Mouse (Mus musculus): ENCODE data around the gene Eif2a.
A peak's percentile ranks its signal among the peaks of the same experiment; 100 is the strongest.

The Eif2a gene

GRCm38 (mm10) chr3:58525652-58526407, at the start of gene Eif2a, which contains the start of gene Serp1:
Gene Eif2a (plus strand): TSS chr3:58525821.
Gene Serp1 (minus strand): TSS chr3:58525892.
- peak; percentile 97 for DNase-seq

DNA sequence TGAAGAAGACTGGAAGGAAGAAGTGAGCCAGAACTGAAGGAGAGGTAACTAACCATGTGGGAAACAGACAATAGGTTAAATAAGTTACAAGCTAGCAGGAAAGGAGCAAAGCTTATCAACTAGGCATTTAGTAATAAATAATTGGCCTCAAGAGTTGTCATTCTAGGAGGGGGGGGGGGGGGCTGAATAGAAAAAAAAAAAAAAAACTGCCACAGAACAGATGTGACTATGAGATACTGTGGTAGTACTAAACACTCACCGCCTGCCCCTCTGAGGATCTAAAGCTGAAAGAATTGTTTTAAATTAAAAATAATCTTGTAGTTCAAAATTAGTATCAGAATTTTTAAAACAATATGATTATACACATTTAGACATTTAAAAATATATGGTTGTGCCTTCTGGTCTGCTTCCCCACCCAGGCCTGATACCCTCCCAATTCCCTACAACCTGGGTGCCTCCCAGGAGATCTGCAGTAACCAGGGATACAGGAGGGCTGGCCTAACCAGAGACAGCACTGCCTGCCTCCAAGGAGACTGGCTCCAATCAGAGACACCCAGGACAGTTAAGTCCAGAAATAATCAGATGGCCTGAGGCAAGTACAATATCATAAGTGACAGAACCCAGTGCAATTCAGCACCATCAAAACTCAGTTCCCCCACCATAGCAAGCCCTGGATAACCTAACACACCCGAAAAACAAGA, 46.7 kb upstream of the Eif2a start:
- DNase-seq = no peak

DNA sequence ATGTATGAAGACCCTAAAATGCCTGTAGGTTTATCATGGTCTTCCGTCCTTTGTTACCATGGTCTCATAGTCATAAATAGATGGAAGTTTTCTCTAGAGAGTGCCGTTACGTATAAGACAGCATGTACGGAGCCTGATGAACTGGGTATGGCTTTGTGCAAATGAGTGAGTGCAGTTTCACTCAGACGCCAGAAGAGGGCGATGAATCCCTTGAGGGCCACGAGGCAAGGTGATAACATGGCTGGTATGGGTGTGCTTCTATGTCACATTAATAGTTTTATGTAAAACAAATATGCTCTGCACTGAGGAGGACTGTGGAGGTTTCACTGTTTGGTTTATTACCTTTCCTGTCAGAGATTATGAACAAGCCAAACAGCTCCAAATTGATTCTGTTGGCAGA, 39.7 kb upstream of the Eif2a start:
- peak; percentile 48 for DNase-seq

GRCm38 (mm10) chr3:58487121-58487520, 38.5 kb upstream of the Eif2a start:
- DNase-seq = no peak

DNA sequence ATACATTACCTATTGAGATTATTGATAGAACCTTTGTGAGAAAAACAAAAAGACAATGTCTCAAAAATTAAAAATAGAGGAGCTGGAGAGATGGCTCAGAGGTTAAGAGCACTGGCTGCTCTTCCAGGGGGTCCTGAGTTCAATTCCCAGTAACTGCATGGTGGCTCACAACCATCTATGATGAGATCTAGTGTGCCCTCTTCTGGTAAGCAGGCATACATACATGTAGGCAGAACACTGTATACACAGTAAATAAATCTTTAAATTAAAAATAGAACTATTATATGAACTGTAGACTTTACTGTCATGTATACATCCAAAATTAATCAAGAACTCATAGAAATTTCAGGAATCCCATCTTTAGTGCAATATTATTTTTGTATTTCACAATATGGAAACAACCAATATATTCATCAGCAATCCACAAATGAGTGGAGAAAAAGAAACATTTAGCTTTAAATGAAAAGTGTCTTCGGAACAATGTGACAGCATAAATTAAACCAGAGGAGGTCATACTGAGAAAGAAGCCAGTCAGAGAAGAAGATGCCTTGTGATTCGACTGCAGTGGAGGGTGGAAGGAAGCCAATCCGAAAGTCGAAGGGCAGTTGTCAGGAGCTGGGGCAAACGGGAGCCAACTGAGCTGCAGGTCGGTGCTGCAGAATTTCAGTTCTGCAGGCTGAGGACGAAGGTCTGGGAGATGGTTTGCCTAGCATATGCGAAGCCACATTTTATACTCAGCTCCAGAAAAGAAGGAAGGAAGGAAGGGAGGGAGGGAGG, 37.4 kb upstream of the Eif2a start:
- no peak for DNase-seq

GRCm38 (mm10) chr3:58490787-58491186, 34.8 kb upstream of the Eif2a start:
- peak; percentile 38 for DNase-seq

DNA sequence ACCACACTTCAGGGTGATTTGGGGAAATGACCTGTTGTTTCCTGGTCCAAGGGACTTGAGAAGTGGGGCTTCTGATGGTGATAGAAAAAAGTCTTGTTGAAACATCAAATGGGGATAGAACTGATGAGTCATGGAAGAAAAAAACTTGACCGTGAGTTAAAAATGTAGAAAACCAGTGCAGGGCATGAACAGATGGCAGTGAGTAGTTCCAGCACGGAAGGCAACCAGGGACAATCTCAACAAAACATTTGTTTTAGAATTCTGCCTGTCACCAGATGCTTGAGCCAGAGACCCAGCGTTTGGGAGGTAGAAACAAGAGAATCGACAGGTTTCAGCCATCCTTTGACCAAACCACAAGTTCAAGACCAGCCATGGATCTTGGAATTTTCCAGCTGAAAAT, 32.0 kb upstream of the Eif2a start:
- DNase-seq = no peak

DNA sequence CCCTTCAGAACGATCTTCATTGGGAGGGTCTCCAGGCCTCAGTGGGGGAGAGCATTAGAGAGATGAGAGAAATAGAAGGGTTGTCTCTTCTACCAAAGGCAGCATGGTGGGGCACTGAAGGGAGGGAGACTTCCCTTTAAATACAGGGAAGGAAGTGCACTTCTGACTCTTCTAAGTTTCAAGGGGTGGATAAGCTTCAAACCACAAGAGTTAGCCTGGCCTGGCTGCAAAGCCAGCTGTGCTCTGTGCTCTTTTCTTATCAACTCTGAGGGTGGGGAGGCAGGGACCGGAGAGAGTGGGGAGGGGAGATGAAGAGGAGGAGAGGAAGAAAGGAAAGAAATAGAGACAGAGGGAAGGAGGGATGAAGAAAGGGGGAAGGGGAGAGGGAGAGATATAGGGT, 23.7 kb upstream of the Eif2a start:
- DNase-seq = no peak

DNA sequence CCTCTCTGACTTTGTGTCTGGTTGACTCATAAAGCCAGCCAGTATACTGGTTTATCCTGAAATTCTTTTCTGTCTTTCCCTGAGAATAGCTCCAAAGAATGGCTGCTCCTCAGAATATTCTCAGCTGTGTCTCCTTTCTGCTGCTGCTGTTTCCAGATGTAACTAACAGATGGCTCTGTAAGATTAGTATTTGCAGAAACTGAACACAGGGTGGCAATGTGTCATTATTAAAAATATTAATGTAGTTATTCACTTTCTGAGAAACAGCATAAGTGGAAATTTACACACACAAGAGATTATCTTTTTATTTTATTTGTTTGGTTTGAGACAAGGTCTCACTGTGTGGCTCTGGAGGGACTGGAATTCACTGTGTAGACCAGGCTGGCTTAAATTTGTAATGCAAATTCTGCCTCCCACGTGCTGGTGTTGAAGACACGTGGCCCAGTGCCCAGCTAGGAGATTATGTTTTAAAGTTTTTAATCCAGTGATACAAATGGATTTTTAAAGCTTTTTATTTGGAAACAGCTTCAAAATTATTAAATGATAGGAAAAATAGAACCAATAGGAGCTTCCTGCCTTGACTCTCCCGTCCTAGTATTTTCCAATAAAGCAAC, 21.8 kb upstream of the Eif2a start:
- no peak for DNase-seq

DNA sequence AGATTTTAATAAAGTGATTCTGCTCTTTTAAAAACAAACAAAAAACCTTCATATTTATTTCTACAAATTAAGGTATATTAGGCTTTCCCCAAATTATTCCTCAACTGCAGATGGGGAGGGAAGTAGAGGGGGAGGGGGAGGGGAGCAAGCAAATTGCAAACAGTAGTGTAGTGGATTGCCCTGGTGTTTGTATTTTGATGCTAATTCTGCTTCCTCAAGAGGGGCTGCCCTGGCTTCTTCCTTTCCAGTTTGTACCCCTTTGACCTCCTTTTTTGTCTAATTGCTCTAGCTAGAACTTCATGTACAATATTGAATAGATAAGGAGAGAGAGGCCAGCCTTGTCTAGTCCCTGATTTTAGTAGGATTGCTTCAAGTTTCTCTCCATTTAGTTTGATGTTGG, 20.9 kb upstream of the Eif2a start:
- no peak for DNase-seq

DNA sequence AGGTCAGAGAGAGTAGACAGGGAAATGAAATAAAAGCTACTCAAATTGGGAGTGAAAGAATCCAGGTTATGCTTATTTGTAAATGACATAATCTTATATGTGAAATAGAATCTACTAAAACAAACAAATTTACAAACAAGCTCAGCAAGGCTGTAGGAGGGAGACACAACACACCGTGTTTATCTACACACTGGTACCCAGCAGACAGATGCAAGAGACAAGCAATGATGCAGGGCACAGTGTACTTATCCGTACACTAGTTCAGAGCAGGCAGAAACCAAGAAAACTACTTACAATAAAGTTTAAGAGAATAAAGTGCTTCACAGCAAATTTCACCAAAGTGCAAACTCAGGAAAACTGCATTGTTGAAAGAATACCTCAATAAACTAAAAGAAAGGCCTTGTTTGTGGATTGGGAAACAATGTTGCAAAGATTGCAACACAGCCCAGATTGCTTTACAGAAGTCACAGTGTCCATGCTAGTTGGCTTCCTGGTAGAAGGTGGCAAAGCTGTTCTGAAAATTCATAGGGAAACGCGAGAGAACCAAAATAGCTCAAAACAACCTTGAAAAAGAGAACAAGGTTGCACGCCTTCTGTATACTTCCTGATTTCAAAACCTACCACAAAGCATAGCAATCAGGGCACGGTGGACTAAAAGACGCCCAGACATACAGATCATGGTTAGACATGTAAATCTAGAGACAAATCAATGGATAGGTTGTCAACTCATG, 17.4 kb upstream of the Eif2a start:
- no peak for DNase-seq

DNA sequence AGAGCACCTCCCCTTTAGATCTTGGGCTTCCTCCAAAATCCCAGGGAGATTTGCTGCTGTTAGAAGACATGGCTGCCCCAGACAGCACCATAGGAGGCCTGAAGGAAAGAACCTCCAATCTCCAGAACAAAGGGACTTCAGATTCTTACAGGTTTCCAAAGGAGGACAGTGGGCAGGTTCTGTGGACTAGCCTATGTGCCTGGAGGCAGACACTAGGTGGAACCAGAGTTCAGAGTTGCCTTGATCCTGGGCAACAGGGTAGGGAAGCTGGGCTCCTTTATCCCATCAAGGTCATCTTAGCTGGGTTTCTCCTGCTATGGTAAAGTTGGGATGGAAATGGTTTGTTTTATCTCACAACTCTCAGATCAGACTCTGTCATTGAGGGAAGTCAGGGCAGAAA, 14.0 kb upstream of the Eif2a start:
- DNase-seq = peak; percentile 15

DNA sequence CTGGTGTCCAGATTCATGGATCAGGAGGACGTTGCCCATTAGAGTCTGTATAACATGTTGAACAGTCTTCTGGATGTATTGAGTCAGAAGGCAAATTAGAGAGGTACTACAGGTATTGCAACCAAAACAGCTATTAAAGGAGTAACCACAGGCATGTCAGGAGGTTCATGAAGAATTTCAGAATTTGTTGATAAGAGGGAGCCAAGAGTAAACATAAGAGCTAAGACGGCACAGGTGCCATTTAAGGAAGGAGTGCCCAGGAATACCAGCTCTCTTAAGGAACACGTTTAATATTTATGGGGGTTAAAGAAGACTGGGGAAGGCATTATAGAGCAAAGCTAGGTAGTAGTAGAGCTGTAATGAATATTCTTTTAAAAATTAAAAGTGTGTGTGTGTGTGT, 12.9 kb upstream of the Eif2a start:
- DNase-seq = no peak

DNA sequence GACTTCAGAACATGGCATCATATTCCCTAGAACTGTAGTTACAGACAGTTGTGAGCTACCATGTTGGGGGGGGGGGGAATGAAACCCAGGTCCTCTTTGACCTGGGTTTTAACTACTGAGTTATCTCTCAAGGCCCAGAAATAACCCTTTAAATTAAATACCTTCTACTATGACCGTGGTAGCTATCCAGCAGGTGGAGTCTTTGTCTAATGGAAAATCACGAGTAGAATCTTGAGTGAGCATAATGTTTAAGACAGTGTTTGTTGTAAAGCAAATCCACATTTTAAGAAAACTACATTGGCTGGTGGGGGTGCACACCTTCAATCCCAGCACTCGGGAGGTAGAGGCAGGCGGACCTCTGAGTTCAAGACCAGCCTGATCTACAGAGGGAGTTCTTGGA, 12.1 kb upstream of the Eif2a start:
- DNase-seq = no peak

DNA sequence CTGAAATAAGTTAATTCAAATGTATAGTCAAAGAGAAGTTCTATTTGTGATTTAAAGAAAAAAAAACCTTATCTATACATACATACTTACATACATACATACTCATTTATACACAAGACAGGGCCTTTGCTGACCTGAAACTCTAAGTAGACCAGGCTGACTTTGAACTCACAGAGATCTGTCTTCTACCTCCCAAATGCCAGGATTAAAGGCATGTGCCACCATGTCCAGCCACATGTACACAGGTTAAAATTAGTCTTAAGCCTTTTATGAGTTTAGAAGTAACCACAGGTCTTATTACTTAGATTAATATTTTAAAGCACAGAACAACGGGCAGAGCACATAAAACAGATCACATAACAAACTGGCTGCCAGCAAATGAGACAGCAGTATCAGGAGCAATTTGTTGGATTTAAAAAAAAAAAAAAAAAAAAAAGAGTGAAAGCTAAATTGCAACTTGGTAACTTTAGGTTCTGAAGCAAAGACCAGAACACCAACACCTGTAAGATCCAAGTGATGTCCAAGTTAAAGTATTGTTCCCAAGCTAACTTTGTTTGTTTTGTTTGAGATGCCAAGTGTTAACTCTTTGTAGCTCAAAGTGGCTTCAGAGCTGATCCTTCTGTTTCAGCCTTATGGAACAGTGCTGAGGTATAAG, 9.5 kb upstream of the Eif2a start:
- no peak for DNase-seq

GRCm38 (mm10) chr3:58516602-58516976, 9.0 kb upstream of the Eif2a start:
- DNase-seq = no peak

- DNase-seq = peak; percentile 13
These were observed 8.4 kb upstream of the Eif2a start for GRCm38 (mm10) chr3:58517258-58517657.

- DNase-seq = no peak
These were observed 7.8 kb upstream of the Eif2a start for GRCm38 (mm10) chr3:58517800-58518199.

- no peak for DNase-seq
These were observed 6.7 kb upstream of the Eif2a start for GRCm38 (mm10) chr3:58518962-58519361.

DNA sequence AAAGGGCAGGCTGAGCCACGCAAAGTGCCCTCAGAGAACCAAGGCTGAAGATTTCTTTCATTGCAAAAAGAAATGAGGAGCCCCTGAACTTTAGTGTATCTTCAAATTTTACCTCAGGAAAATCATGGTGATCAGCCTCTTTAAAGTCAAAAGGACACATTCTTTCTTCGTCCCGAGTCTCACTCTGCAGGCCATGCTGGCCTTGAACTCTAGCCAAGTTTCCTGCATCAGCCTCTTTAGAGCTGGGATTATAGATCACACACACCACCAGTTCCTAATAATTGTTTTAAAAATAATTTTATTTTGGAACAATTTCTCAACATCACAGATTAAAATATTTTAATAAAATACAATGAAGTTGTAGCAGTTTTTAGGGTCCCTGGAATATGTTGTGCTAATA, 6.1 kb upstream of the Eif2a start:
- DNase-seq = no peak

- no peak for DNase-seq
These were observed 5.3 kb upstream of the Eif2a start for GRCm38 (mm10) chr3:58520286-58520685.

GRCm38 (mm10) chr3:58521361-58521760, 4.3 kb upstream of the Eif2a start:
- no peak for DNase-seq

All from thymus, postnatal 4 days (tissue).